Mouse (Mus musculus) megakaryocyte, adult 5-6 weeks (primary cell): Measurements from ENCODE around the gene Wdr62. TPM values are rescaled to one million over a fixed set of nuclear protein-coding genes. Genes with fewer than 3 reads are reported as not detected.
"Not testable (repeated sequence)": the region's sequence is repeated elsewhere in the genome, so short reads cannot be mapped to it uniquely, and the experiment has no call there.

Experiments
- ATAC-seq: 2 replicates; pipeline ENCODE4 v1.8.0; 2016; ENCODE audit warnings: mild to moderate bottlenecking, inconsistent platforms; ENCODE audit not compliant: poor library complexity, severe bottlenecking
- total RNA-seq, 2 experiments: library from RNA; stranded (forward) in 1 of 2; stranded (reverse) in 1 of 2; fragments of 153-499, 151-499 nt in 1 of 2; fragments of 221-1000, 200-1000 nt in 1 of 2; gene quantifications; 2 replicates each; pipeline versions ENCODE4 v1.2.3 to v1.2.4; 2015 to 2017

Gene Wdr62
- total RNA-seq, 2 experiments from 2014 or later = 6.8 to 13.3 TPM

DNA sequence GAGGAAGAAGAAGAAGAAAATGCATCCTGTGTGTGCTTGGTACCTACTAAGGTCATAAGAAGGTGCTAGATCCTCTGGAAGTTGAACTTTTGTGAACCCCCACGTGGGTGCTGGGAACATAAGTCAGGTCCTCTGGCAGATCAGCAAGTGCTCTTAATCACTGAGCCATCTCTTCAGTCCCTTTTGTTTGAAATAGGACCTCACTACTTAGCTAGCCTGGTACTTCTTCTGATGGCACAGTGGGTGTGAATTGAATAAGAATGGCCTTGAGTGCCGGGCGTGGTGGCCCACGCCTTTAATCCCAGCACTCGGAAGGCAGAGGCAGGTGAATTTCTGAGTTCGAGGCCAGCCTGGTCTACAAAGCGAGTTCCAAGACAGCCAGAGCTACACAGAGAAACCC is 14.3 kb downstream of the Wdr62 start:
- no peak for ATAC-seq

DNA sequence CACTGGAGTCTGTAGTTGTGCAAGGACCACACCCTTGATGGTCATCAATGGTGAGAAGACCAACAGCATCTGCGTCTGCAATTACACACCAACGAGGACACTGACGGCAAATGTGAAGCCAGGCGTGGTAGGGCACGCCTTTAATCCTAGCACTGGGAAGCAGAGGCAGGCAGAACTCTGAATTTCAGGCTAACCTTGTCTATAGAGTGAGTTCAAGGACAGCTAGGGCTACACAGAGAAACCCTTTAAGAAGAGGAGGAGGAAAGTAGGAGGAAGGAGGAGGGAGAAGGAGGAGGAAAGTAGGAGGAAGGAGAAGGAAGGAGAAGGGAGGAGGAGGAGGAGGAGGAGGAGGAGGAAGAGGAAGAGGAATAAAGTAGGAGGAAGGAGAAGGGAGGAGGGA is 14.7 kb downstream of the Wdr62 start:
- peak; percentile 89 for ATAC-seq

DNA sequence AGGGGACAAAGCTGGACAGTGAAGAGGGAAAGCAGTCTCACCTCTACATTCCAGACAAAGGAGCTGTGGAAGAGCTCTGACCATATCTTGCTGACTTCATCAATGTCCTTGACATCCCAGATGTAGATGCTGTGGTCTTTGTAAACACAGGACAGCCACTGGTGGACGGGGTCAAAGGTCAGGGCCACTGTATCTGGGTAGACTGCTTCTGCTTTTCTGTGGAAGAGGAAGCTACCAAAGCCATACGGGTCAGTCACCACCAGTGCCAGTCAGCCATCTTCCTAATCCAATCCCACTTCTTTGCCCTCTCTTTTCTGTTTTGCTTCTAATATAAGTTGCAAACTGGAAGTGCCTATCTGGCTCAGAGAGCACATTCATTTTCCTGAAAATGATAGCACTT is 15.2 kb downstream of the Wdr62 start:
- ATAC-seq = peak; percentile 81

GRCm38 (mm10) chr7:30251956-30252954 is 28.0 kb downstream of the Wdr62 start:
- no peak for ATAC-seq

GRCm38 (mm10) chr7:30237374-30237773 is 42.8 kb downstream of the Wdr62 start:
- not testable (repeated sequence) for ATAC-seq

DNA sequence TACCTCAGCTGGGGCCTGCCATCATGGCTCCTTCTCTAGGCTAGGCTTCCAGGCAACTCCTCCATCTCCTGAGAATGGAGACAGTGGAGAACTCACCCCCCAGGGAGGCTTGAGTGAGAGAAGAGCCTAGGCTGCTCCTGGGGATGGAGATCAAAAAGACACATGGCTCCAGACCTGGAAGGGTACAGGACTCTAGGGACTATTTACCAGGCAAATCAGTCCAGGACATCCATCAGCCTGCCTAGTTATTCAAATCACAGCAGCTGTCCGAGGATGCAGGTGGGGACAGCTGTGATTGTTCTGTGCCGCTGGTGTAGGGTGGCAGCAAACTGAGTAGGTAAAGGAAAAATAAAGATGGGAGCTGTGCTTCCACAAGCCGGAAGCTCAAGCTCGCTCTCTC is 44.6 kb downstream of the Wdr62 start, which contains the start of gene Ovol3:
TSS of gene Ovol3 (minus strand) at position 101 of the 400 bp plus-strand sequence.
- no peak for ATAC-seq

GRCm38 (mm10) chr7:30235091-30235490 is 45.1 kb downstream of the Wdr62 start:
- no peak for ATAC-seq

- ATAC-seq = no peak
These were observed 45.9 kb downstream of the Wdr62 start for GRCm38 (mm10) chr7:30234276-30234858.

GRCm38 (mm10) chr7:30233387-30233786 is 46.8 kb downstream of the Wdr62 start:
- ATAC-seq = no peak

- peak; percentile 27 for ATAC-seq
These were observed 47.5 kb downstream of the Wdr62 start for GRCm38 (mm10) chr7:30232631-30233148.

DNA sequence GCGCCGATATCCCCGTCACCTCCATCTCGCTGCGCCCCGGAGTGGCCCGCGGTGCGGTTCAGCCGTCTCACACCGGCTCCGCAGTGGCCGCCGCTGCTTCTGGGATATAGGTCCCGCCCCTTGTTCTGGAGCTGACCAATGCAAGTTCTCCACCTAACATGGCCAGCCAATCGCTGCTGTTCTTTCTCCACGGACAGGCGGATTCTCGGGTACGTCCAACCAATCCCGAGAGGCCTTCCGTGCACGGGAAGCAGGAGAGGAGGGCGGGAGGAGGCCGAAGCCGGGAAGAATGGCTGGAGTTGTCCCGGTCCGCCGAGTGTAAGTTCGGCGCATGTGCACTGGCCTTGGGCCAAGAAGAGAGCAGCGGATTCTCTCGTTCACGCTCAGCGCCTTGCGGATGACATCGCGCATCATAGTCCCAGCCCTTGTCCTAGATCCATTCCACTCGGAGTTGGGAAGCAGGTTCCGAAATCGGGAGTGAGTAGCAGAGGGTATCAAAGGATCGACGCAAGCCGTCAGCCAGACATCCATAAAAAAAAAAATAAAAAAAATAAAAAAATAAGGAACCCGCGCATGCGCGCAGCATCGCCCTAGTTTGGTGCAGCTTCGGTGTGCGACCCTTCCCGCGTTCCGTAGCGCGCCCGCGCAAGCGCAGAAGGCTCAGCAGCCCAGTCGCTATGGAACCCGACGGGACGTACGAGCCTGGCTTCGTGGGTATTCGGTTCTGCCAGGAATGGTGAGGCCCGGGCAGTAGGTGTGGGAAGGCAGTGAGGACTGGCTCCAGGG is 48.4 kb downstream of the Wdr62 start, which contains the start of the genes Polr2i and Tbcb:
TSS of gene Polr2i (plus strand) at position 280 of the 786 bp plus-strand sequence.
TSS of gene Tbcb (minus strand) at position 604 of the 786 bp plus-strand sequence.
- ATAC-seq = peak; percentile 96

GRCm38 (mm10) chr7:30231328-30231668 is 48.9 kb downstream of the Wdr62 start:
- no peak for ATAC-seq

- no peak for ATAC-seq
These were observed 56.0 kb downstream of the Wdr62 start for GRCm38 (mm10) chr7:30224206-30224605.

- no peak for ATAC-seq
These were observed 58.0 kb downstream of the Wdr62 start for GRCm38 (mm10) chr7:30222205-30222604.

GRCm38 (mm10) chr7:30221433-30221832 is 58.8 kb downstream of the Wdr62 start:
- no peak for ATAC-seq

DNA sequence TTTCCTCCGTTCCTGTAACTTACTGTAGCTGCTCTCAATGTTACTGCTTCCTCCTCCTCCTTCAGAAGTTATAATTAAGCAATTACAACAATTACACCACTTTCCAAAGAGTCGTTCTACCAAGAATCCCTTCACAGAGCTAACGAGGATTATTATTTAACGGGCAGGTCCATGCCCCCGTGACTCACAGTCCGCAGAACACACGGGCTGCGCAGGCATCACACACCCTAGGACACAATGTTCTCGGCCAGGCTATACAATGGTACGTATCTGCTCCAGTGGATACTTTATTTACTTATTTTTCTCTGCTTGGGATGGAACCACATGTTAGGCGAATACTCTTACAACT is 60.2 kb downstream of the Wdr62 start:
- ATAC-seq = peak; percentile 33; the same call in 1 of the 2 replicates

GRCm38 (mm10) chr7:30219293-30220007 is 60.8 kb downstream of the Wdr62 start:
- peak; percentile 60 for ATAC-seq

GRCm38 (mm10) chr7:30217277-30217676 is 62.9 kb downstream of the Wdr62 start:
- ATAC-seq = no peak

DNA sequence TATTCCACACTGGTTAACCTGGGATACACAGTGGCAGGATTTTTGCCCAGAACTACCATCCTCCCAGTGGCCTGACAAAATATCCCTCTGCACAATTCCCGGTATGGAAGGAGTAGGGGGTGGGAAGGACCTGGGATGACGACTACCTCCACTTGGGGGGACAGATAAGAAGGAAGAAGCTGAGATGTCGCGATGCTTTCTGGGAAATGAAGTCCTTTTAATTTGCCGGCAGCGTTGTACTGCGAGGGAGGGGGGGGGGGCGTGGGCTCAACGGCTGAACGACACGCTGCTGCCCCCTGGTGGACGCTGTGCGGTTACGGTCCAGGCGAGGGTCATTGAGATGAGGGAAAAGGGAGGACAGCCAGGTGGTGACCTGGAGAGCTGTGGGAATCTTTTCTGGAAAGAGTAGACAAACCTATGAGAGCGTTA is 63.5 kb downstream of the Wdr62 start:
- peak; percentile 87 for ATAC-seq

DNA sequence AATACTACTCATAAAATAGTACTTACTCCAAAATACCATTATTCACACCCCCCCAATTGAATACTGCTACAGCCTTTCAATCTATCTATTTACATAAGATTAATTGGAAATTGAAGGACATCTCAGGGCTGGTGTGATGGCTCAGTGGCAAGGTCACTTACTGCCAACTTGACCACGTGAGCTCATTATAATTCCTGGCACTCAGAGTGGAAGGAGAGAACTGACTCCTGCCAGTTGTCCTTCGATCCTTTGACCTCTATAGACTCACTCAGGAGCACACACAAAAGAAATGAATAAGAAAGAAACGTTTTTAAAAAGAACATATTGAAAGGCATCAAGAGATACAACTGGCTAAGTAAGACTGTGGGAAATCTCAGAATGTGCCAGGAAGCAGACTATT is 64.3 kb downstream of the Wdr62 start:
- ATAC-seq = no peak
